Mouse (Mus musculus) spleen, adult 2 months (tissue): ENCODE measurements around the gene Bmpr1b.

ENCODE experiments used
- CTCF ChIP-seq: fragments of 200-500 bp; IDR thresholded peaks from 2 replicates; pipeline ENCODE4 v1.5.1; 2011; ENCODE audit warnings: mild to moderate bottlenecking, inconsistent platforms; ENCODE audit not compliant: insufficient read depth, insufficient read length, insufficient replicate concordance; ENCODE audit errors: extremely low read depth
- POLR2A ChIP-seq: fragments of 200-500 bp; IDR thresholded peaks from 2 replicates; pipeline ENCODE4 v1.6.1; 2011; ENCODE audit warnings: low read depth, low read length, inconsistent platforms

GRCm38 (mm10) chr3:141854339-141854738, 314.9 kb downstream of the Bmpr1b start:
- TF ChIP-seq CTCF (no peak), POLR2A (no peak)
